Mouse (Mus musculus) small intestine, adult 2 months (tissue): Measurements from ENCODE around the gene Cacna1c. TPM values are rescaled to one million over a fixed set of nuclear protein-coding genes. Genes with fewer than 3 reads are reported as not detected.
"Not testable (repeated sequence)": the region's sequence is repeated elsewhere in the genome, so short reads cannot be mapped to it uniquely, and the experiment has no call there.

ENCODE experiments used
- H3K27ac ChIP-seq: fragments of 200-500 bp; 2 replicates; pipeline ENCODE4 v1.5.1; 2012; ENCODE audit warnings: low read depth, low read length, control low read depth, inconsistent platforms; ENCODE audit not compliant: insufficient read depth
- H3K27me3 ChIP-seq: fragments of 200-500 bp; 2 replicates; pipeline ENCODE4 v1.6.1; 2012; ENCODE audit warnings: mild to moderate bottlenecking, moderate library complexity, low read length, inconsistent platforms; ENCODE audit not compliant: control insufficient read depth, insufficient read depth
- H3K36me3 ChIP-seq: fragments of 200-500 bp; 2 replicates; pipeline ENCODE4 v1.6.1; 2012; ENCODE audit warnings: mild to moderate bottlenecking, low read length, control low read depth, inconsistent platforms; ENCODE audit not compliant: control insufficient read depth, insufficient read depth
- H3K4me1 ChIP-seq: fragments of 200-500 bp; 2 replicates; pipeline ENCODE4 v1.6.1; 2012; ENCODE audit warnings: low read length, inconsistent platforms, mixed read lengths; ENCODE audit not compliant: control insufficient read depth, insufficient read depth, insufficient read length
- H3K4me3 ChIP-seq: fragments of 200-500 bp; 2 replicates; pipeline ENCODE4 v1.5.1; 2012; ENCODE audit warnings: low read depth, mild to moderate bottlenecking, control low read depth, inconsistent platforms, low read length, moderate library complexity
- CTCF ChIP-seq: fragments of 200-500 bp; IDR thresholded peaks from 2 replicates; pipeline ENCODE4 v1.5.1; 2012; ENCODE audit warnings: low read depth, mild to moderate bottlenecking, control low read depth, inconsistent platforms, low read length, moderate library complexity, mixed read lengths; ENCODE audit not compliant: insufficient replicate concordance, insufficient read length; ENCODE audit errors: extremely low read depth
- POLR2A ChIP-seq: fragments of 200-500 bp; IDR thresholded peaks from 2 replicates; pipeline ENCODE4 v1.6.1; 2012; ENCODE audit warnings: low read depth, mild to moderate bottlenecking, control low read depth, inconsistent platforms, low read length, moderate library complexity
- WGBS: fragments of 180-500 bp; shearing (Covaris S2); methylation state at CpG from one replicate; pipeline ENCODE4 v1.1.7; 2018; 5-methylcytosine and 5-hydroxymethylcytosine counted together
- polyA plus RNA-seq: library from polyadenylated mRNA; depleted of rRNA; stranded (reverse); fragments of >200 nt; gene quantifications from 2 replicates; pipeline ENCODE4 v1.2.3, GENCODE M21; 2012; rRNA removed

The Cacna1c gene
- polyA plus RNA-seq, 1 experiment = 2.6 TPM

GRCm38 (mm10) chr6:118592662-118593376, 603.4 kb downstream of the Cacna1c start:
- Histone ChIP-seq H3K27me3 (peaks cover 10% of the 10 kb centered on the region), H3K4me3 (peak overlapping the region; percentile 50), H3K36me3 (no peaks in the 10 kb centered on the region), H3K27ac (no peak overlapping the region), H3K4me1 (peaks cover 5% of the 10 kb centered on the region)
- WGBS = 26% methylated on average over 21 of the region's 21 CpGs
- TF ChIP-seq POLR2A (no peak), CTCF (no peak)

- H3K27me3 ChIP-seq, H3K36me3 ChIP-seq, H3K4me1 ChIP-seq, H3K4me3 ChIP-seq, H3K27ac ChIP-seq: not testable (repeated sequence)
- 74% methylated on average over 4 of the region's 4 CpGs for WGBS
Observed at GRCm38 (mm10) chr6:118578741-118579140, 617.5 kb downstream of the Cacna1c start.

- 67% methylated on average over 6 of the region's 6 CpGs for WGBS
- Histone ChIP-seq H3K27ac (no peak overlapping the region), H3K4me3 (no peak overlapping the region), H3K27me3 (no peaks in the 10 kb centered on the region), H3K4me1 (no peaks in the 10 kb centered on the region), H3K36me3 (no peaks in the 10 kb centered on the region)
- TF ChIP-seq CTCF (no peak), POLR2A (no peak)
Observed at GRCm38 (mm10) chr6:118574351-118574750, 621.9 kb downstream of the Cacna1c start.

GRCm38 (mm10) chr6:118567816-118568215, 628.4 kb downstream of the Cacna1c start:
- H3K27ac ChIP-seq = no peak overlapping the region
- H3K27me3 ChIP-seq = no peaks in the 10 kb centered on the region
- no peak for TF ChIP-seq POLR2A
- no peak for TF ChIP-seq CTCF
- H3K4me3 ChIP-seq = no peak overlapping the region
- H3K4me1 ChIP-seq = no peaks in the 10 kb centered on the region
- no peaks in the 10 kb centered on the region for H3K36me3 ChIP-seq
- 88% methylated on average over 3 of the region's 3 CpGs for WGBS

- Histone ChIP-seq H3K4me3 (peak within 1 kb of the TSS; percentile 81), H3K36me3 (no peaks in the 10 kb centered on the region; the same call in 1 of the 2 replicates), H3K4me1 (0 out of 2 replicates have a peak, but pooled peaks cover 3% of the 10 kb centered on the region), H3K27me3 (no peaks in the 10 kb centered on the region), H3K27ac (peak within 1 kb of the TSS; percentile 2; the same call in 1 of the 2 replicates)
- WGBS = under 1% methylated on average over 54 of the region's 54 CpGs
- TF ChIP-seq CTCF (no peak), POLR2A (peak; percentile 75; the same call in 1 of the 2 replicates)
Observed at GRCm38 (mm10) chr6:118561745-118562609, 634.2 kb downstream of the Cacna1c start, which contains the start of gene Ankrd26. TSS of gene Ankrd26 (minus strand) at chr6:118562226.

GRCm38 (mm10) chr6:118561225-118561624, 635.0 kb downstream of the Cacna1c start:
- H3K4me3 ChIP-seq = no peak overlapping the region; the same call in 1 of the 2 replicates
- 67% methylated on average over 8 of the region's 8 CpGs for WGBS
- H3K36me3 ChIP-seq = no peaks in the 10 kb centered on the region; the same call in 1 of the 2 replicates
- H3K27me3 ChIP-seq = no peaks in the 10 kb centered on the region
- no peak overlapping the region for H3K27ac ChIP-seq
- 0 out of 2 replicates have a peak, but pooled peaks cover 3% of the 10 kb centered on the region for H3K4me1 ChIP-seq
- TF ChIP-seq CTCF (no peak), POLR2A (no peak)

GRCm38 (mm10) chr6:118538627-118539026, 657.6 kb downstream of the Cacna1c start:
- no peak for TF ChIP-seq POLR2A
- TF ChIP-seq CTCF = no peak
- 89% methylated on average over 4 of the region's 4 CpGs for WGBS
- Histone ChIP-seq H3K27ac (no peak overlapping the region), H3K4me1 (no peaks in the 10 kb centered on the region), H3K27me3 (no peaks in the 10 kb centered on the region), H3K4me3 (no peak overlapping the region), H3K36me3 (peaks cover 13% of the 10 kb centered on the region)

Other genes with a start within 250 kb of the Cacna1c start
- gene Dcp1b, start 21.2 kb downstream of the Cacna1c start, polyA plus RNA-seq = 5.3 and 11.9 TPM in 2 replicates
- gene Cacna2d4, start 40.1 kb upstream of the Cacna1c start, polyA plus RNA-seq = 0.32 TPM in 1 of 2 replicates, not detected in the other
- not detected in 2 replicates for gene Lrtm2, start 134.3 kb upstream of the Cacna1c start, polyA plus RNA-seq
- 43.4 and 112 TPM in 2 replicates for gene Adipor2, start 221.3 kb upstream of the Cacna1c start, polyA plus RNA-seq